Mouse (Mus musculus) cerebellum, postnatal 14 days (tissue): Measurements from ENCODE around the gene Pdpk1.
"Not testable (repeated sequence)": the region's sequence is repeated elsewhere in the genome, so short reads cannot be mapped to it uniquely, and the experiment has no call there.

ENCODE experiments used
- DNase-seq, 2 experiments: peaks; one replicate each; pipeline ENCODE4 v3.0.0; 2021; ENCODE audit warnings: mixed read lengths in 2 of 2

Pdpk1 gene

DNA sequence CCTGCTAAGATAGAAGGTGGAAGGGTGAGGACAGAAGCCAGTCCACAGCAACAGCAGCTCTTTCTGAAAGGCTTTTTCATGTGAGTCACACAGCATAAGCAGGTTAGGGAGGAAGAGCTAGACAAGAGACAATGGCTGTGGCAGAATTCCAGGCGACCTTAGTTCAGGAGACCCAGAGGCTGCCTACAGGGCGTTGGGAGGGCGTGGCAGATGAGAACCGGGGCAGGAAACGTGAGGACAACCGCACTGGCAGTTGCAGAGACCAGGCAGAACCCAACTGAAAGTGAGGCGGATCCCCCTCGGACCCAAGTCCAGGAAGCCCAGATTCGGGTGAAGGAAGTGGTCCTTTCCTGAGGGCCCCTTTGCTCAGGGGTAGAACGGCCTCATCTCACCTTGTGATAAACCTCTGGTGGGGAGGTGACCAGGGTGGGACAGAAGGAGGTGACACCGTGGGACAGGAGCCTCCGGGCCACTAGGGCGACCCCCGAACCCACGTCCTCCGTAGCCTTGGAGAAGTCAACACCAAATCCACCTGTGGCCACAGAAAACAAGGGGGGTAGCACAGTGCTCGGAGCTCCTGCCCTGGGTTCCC is 12.0 kb upstream of the Pdpk1 start:
- DNase-seq = peak; percentile 27 to 54

DNA sequence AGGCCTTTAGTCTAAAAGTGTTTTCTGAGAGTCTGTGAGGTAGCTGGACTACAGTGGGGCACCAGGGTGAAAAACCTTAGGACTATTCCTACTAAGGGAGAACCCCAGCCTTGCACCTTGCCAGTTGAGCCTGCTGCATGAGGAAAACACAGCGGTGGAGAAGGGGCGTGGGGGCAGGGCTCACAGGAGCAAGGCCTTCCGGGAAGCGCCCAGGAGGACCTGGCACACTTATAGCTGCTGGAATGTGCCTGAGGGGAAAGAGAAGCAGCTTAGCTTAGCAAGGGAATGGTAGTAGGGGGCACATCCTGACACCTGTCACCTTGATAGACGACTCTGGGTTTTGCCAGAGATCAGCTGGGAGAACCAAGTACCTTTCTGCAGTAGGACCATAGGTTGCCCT is 10.7 kb upstream of the Pdpk1 start:
- no peak for DNase-seq

DNA sequence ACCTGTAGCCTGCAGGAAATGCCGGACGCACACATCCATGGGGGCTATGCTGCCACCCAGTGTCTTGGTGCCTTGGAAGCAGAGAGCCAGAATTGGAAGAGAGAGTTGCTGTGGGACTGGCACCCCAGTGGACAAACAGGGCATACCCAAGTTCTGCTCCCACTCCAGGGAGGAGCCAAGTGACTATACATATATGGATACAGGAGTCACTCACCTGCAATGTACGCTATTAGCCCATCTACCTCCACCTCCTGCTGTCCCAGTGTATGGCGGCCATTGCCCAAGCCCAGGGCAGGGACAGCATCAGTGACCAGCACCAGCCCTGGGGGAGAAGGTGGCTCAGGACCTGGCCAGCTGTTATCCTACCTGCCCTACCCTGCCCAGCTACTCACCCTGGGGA is 6.8 kb upstream of the Pdpk1 start:
- DNase-seq = no peak

DNA sequence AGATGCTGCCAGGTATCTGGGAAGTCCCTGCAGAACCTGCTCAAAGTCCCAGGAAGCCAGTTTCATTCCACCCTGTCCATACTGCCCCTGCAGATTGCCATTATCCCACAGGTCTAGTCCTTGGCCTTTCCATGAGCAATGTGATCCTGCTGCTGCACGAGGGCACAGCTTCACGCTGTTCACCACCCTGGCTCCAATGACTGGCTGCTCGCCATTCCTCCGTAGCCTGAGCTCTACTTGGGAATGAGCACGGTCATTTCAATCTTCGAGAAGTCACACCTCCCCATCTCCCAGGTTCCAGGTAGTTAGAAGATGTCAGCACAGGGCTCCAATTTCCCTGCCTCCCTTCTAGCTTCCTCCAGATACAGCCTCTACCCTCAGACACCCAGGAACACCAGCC is 6.4 kb upstream of the Pdpk1 start:
- no peak for DNase-seq

DNA sequence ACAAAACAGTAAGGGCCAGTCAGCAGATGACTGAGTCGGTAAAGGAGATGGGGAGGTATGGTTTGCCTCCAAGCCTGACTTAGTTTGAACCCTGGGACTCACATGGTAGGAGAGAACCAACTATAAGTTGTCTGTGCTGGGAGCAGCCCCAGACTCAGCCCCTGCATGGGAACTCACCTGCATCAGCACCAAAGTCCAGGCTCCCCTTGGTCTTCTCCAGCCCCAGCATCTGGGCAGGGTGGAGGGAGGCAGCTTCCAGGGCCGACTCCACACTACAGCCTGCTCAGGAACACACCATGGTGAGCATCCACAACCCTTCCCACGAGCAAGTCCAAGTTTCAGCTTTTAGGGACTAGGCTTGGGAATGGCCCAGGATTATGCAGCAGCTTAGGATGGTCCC is 5.7 kb upstream of the Pdpk1 start:
- DNase-seq = no peak

DNA sequence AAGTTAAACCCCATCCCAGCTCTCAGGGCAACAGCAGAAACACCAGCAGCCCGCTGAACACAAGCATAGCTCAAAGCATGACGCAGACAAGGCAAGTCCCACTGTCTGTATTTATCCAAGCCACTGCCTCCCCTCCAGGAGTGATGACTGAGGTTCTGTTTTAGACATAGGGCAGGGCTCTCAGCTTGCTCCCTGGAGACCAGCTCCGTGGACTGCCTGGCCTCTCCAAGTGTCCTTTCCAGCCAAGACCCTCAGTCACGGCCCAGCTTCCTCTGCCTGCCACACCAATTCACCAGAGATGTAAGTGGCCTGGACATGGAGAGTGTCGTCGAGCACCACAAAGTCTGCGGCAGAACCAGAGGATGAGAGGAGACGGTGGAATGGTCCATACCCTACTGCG is 5.0 kb upstream of the Pdpk1 start:
- no peak for DNase-seq

DNA sequence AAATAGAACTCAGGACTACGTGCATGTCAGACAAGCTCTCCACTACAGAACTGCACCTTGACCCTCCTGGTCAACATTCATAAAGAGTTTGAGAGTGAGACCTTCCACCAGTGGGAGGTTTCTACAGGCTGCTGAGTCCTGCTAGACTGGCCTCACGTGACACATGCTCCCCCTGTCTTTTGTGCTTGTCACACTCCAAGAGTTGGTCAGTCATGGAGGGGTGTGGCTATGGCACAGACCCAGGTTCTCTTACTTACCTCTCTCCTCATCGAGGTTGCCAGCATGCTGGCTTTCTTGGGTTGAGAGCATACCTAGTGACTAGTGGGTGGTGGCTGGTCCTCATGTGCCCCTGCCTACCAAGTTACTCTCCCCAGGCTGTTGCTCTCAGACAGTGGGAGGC is 3.7 kb upstream of the Pdpk1 start:
- DNase-seq = no peak

DNA sequence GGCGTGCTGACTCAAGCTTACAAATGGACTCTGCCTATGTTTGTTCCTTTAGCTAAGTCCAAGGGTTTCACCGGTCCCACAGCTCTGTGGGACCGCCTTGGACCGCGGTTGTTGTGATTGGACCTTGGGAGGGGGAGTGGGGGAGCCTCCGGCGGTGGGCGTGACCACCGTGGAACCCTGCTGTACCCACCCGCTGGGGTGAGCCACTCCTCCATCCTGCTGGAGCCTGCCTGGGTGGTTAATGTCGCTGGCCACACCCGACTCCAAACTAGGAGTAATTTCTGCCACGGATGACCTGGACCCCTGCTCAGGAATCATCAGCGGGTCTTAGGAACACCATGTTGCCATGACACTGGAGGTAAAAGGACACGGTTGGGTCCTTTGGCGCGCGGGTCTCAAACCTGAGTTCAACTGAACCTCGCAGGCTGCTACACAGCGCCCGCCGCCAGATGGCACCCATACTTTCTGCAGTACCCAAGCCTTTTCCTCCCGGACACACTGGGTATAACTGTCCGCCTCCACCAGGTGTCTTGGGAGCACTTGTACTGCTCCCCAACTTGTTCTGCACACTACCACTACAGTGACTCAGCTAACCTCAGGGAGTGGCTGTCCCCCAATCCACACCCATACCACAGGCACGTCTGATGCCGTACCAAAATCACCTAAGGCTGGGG is 1.3 kb upstream of the Pdpk1 start:
- DNase-seq = peak; percentile 88 to 91

DNA sequence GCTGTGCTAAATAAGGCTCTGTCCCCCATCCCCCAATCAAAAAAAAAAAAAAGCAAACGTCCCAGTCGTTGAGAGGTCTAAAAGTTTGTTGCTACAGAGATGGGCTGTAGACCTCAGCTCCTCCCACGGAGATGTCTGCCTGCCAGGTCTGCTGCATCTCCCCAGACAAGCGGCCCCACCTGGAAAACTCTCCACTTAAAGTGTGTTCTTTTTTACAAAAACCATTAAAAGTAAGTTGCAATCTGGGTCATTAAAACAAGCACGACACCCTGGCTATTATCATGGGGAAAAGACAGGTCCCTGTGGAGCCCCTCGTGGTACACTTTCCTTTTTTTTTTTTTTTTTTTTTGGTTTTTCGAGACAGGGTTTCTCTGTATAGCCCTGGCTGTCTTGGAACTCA is 658 bp upstream of the Pdpk1 start:
- DNase-seq = no peak

DNA sequence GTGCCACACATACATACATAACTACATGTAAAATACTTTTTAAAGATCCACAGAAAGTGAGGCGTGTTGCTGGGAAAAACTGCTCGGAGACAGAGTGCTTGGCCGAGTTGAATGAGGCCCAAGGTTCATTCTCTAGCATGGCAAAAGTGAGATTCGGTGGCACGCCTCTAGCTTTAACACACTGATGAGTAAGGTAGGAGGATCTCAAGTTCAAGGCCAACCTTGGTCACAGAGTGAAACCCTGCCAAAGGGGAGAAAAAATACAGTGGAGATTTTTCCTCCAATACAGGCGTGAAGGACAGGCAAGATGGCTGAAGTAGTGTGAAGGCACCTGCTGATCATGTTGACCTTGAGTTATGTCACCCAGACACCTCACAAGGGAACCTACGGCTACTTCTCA is 1.3 kb downstream of the Pdpk1 start:
- no peak for DNase-seq

DNA sequence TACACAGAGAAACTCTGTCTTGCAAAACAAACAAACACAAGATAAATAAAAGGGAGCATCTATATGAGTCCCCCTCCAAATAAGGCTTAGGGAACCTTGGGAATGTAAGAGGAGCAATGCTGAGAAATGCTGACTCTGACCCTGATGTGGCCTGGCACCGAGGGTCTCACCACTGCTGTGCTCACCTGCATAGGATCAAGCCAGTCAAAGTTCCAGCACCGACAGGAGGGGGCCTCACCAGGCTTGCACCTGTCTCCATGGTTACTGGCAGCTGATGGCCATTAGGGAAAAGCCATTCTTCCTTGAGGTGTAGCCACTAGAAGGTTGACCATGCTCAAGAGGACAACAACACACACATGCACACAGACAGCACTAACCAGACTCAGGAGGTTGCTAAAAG is 7.8 kb downstream of the Pdpk1 start:
- no peak for DNase-seq

DNA sequence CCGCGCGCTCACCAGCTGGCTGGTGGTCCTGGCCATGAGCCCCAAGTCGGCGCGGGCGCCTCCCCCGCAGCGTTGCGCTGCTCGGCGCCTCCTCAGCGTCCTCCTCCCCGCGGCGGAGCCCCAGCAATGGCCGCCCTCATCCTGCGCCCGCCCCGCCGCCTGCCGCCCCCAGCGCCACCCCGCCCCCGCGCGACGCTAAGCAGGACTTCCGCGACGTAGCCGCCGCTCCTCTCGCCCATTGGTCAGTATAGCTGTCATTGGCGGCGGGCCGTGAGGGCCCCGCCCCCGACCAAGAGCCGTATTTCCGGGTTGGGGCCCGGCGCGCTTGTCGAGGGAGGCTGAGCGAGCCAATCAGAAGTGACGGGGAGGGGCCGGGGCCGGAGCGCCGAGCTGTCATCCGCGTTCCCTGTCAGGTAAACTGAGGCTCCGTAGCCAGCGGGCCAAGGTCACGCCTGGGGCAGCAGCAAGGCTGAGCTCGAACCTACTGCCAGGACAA is 9.3 kb downstream of the Pdpk1 start:
- peak; percentile 98 for DNase-seq

DNA sequence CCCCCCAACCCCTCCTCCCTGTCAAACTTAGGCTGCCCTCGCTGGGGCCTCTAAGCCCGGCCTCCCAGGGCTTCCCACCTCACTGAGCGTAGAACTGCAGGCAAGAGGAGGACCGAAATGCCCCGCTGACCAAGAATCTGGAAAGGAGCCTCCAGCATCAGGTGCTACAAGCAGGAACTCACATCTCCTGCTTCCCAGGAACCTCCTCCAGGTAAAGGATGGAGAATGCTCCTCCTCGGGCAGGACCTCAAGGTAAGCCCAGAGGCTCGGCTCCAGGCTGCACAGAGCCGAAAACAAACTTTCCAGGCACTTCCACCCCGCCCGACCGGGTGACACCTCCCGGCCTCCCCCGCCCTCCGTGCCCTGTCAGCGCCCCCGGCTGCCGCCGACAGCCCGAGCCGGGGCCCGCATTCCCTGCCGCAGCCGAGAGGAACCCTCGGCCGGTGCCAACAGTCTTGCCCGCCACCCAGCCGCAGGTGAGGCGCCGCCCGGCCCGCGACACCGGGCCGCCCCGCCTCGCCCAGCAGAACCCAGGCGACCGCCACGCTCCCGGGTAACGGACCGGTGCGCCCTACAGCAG is 9.8 kb downstream of the Pdpk1 start:
- no peak for DNase-seq

DNA sequence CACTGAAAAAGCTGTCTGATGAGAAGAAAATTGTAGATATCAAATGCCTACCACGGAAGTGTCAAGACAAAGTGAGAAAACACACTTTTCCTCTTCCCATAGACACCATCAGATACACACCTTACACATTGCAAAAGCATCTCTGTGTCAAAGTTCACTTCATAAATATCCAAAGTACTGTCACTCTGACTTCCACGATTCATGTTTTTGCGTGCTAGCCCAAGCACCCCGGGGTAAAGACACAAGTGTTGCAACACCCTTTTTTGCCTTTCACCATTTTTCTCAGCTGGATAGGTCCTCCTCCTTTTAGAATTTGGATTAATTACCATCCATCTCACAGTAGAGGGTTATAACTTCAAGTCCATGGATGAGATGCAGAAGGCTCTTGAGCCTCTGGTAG is 10.8 kb downstream of the Pdpk1 start:
- no peak for DNase-seq

DNA sequence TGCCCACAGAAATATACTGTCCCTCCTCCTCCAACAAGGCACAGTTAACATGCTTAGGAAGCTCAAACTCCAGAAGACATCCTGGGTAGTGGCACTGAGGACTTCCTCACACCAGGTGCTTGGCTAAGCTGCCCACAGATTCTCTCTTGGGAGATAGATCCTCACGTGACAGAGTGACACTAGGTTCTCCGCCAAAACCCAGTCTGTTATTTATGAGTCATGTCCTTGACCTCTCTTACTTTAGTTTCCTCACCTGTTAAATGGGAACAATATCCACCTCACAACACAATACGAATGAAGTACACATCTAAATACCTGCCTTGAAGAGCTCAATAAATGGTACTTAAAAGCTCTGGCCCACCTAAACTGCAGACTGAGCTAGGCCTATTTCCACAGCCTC is 11.5 kb downstream of the Pdpk1 start:
- DNase-seq = no peak

DNA sequence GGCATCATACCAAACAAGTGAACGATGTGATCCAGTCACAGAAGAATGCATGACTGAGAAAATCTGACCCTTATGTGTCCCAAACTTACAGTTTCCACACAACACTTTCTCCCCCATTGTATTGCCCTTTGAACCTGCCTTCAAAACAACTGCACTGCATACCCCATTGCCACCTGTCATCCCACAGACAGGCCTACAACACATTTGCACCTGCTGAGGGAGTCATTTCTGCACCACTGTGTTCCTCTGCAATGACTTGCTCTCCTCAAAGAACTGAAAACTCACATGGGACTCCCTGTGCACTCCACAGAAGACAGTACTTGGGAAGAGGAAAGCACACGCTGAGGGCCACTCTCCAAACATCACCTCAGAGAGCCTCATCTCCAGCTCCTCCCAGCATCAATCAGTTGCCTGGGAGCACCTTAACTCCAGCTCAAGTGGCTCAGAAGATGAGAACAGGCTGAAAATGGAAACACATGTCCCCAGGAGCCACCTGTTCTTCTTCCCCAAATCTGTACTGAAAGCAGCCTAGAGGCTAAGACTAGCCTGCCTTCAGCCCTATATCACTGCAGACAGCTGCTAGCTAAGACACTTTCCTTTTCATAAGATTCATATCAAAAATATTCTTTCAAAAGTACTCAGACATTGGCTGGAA is 13.4 kb downstream of the Pdpk1 start:
- no peak for DNase-seq

DNA sequence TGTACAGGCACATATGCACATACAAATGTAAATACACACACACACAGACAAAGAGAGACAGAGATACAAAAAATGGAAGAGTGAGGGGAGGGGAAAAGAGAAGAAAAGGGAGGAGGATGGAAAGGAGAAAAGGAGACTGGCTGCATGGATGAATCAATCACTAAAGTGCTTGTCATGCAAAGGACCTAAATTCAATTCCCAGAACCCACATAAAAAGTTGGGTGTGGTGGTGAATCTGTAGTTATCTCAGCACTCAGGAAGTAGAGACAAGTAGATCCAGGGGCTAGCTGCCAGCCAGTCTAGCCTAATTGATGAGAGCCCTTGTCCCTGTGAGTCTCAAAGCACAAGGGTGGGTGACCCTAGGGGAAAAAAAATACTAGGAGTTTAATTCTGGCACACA is 16.7 kb downstream of the Pdpk1 start:
- no peak for DNase-seq

DNA sequence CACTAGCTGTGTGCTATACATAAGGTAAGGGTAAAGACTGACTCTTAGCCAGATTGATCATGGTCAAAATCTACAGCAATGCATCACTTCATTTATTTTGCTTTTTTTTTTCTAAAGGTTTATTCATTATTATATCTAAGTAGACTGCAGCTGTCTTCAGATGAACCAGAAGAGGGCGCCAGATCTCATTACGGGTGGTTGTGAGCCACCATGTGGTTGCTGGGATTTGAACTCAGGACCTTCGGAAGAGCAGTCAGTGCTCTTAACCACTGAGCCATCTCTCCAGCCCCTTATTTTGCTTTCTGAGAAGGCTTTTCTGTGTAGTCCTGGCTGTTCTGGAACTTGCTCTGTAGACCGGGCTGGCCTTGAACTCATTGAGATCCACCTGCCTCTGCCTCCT is 17.8 kb downstream of the Pdpk1 start:
- not testable (repeated sequence) for DNase-seq

DNA sequence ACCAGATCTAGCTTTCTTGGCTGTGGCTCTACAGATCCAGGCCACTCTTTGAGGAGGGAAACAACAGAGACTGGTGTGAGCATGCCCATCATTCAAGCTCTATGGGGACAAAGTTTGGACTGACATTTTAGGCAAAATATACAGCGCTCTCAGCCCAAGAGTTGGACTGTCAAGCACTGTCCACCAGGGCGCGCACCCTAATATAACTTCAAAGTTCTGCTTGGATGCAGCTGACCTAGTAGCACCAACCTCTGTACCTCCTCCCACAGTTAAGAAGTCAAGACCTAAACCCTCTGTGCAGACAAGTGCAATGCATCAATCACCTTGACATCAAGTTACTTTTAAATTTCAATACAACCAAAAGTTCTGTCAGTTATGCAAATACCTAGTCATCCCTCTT is 19.2 kb downstream of the Pdpk1 start:
- no peak for DNase-seq

DNA sequence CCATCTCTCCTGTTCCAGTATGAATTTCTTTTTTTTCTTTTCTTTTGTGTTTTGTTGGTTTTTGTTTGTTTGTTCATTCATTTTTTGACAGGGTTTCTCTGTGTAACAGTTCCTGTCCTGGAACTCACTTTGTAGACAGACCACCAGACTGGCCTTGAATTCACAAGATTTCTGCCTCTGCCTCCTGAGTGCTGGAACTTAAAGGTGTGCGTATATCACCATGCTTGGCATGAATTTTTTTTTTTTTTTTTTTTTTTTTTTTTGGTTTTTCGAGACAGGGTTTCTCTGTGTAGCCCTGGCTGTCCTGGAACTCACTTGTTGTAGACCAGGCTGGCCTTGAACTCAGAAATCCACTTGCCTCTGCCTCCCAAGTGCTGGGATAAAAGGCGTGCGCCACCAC is 21.5 kb downstream of the Pdpk1 start:
- not testable (repeated sequence) for DNase-seq

DNA sequence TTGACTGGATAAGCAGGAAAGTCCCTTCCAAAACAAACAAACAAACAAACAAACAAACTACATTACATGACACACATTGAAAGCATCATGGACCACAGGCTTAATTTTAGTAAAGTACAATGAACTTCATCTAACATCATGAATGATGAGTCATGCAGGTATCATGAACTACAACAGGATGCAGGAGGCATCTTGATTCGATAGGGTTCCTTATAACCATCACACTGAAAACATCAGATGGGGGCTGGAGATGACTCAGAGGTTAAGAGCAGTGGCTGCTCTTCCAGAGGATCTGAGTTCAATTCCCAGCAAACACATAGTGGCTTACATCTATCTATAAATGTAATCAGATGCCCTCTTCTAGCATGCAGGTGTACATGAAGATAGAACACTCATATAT is 23.1 kb downstream of the Pdpk1 start:
- no peak for DNase-seq

DNA sequence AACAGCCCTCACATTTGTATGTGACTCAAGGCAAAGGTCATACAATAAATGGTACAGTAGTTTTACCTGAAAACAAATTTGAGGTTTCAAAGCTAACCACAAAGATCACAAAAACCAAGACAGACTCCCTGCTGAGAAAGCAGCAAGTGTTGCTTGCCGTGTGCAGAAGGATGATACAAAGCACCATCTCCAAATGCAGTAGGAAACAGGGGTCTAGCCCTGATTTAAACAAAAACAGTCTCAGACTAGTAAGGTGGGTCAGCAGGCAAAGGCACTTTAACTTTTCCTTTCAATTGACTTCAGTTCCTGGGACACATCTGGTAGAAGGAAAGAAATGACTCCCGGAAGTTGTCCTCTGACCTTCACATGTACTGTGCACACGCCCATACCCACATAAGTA is 23.9 kb downstream of the Pdpk1 start:
- DNase-seq = no peak

DNA sequence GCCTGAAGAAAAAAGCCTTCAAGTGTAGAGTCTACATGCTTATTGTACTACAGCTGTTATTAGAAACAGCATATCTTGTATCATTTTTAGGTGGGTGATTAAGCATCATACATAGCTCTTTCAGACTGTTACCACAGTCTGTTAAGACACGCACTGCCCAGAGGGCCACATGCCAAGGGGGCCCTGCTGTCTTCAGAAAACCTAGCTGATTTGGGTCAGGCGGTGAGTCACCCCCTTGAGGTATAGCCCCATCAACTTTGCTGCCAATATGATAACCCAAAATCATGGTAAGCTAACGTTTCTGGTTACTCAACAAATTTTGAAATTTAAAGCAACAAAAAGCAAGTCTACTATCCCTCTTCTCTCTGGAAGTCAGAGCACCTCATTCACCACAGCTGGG is 31.3 kb downstream of the Pdpk1 start:
- no peak for DNase-seq

DNA sequence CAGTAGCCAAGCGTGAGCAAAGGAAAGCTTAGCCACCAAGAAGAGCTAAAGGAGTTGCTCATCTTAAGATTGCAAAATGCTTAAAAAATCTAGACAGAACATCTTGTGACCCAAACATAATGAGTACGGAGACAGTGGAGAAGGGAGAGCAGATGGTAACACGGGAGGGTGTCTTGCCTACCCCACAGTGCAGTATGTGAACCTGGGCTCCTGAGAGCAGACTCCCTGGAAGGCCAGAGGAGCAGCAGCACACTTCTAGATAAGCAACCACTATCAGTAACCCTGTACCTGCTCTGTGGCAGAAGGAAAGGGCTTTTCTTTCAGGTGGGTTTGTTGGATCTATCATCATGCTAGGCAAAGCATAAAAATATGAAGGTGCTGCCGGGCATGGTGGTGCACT is 37.7 kb downstream of the Pdpk1 start:
- peak; percentile 17 to 57 for DNase-seq
